Mouse (Mus musculus): Measurements from ENCODE around the gene Cnga4. TPM values are rescaled to one million over a fixed set of nuclear protein-coding genes. Genes with fewer than 3 reads are reported as not detected.

Gene Cnga4
- total and polyA plus RNA-seq, 3 experiments: not detected

- TF ChIP-seq ZNF384 (IDR thresholded peaks at IDR 0.05; ENCODE audit: low read depth, low read length): peak; percentile 94
- TF ChIP-seq CHD1 (IDR thresholded peaks at IDR 0.05; ENCODE audit: low read depth, low read length): no peak
- no peak for TF ChIP-seq KAT2A (conservative IDR thresholded peaks at IDR 0.05; ENCODE audit: low read depth, low read length)
These were observed 5.1 kb upstream of the Cnga4 start (continued) for GRCm38 (mm10) chr7:105399058-105399934.

GRCm38 (mm10) chr7:105399935-105400624 is 4.3 kb upstream of the Cnga4 start, which contains the start of gene Fam160a2:
Fam160a2 (minus strand) TSS chr7:105400054.
- peak; percentile 98 for DNase-seq (ENCODE audit: low read depth, low spot score)
- H3K4me3 ChIP-seq (ENCODE audit: control insufficient read depth in 1 of 2, insufficient read depth in 1 of 2, low read depth in 2 of 2, low read length in 2 of 2): peak within 1 kb of the TSS; percentile 77 to 88
- peak within 1 kb of the TSS; percentile 58 for H3K27ac ChIP-seq (ENCODE audit: control insufficient read depth, low read depth, low read length)
- H3K27me3 ChIP-seq (ENCODE audit: control insufficient read depth in 1 of 2, insufficient read depth in 2 of 2, low read length in 2 of 2): no peaks in the 10 kb centered on the region
- TF ChIP-seq MXI1 (IDR thresholded peaks at IDR 0.05; ENCODE audit: low read depth, low read length): peak; percentile 85
- TF ChIP-seq HCFC1 (IDR thresholded peaks at IDR 0.05; ENCODE audit: low read depth, low read length): peak; percentile 73
- no peak for TF ChIP-seq POLR2AphosphoS2 (IDR thresholded peaks at IDR 0.05; ENCODE audit: low read length)
- TF ChIP-seq ELF1 (IDR thresholded peaks at IDR 0.05; ENCODE audit: low read depth, low read length): peak; percentile 48; the same call in 1 of the 2 replicates
- TF ChIP-seq RCOR1 (IDR thresholded peaks at IDR 0.05; ENCODE audit: low read depth, low read length): no peak
- TF ChIP-seq ZC3H11A (IDR thresholded peaks at IDR 0.05; ENCODE audit: low read depth, low read length): no peak
- no peak for TF ChIP-seq ZNF384 (IDR thresholded peaks at IDR 0.05; ENCODE audit: low read depth, low read length)
- TF ChIP-seq CHD1 (IDR thresholded peaks at IDR 0.05; ENCODE audit: low read depth, low read length): no peak
- peak; percentile 37; the same call in 1 of the 2 replicates for TF ChIP-seq MAX (IDR thresholded peaks at IDR 0.05; ENCODE audit: low read length)
- TF ChIP-seq SMC3 (IDR thresholded peaks at IDR 0.05; ENCODE audit: low read depth, low read length): no peak
- TF ChIP-seq MAZ (IDR thresholded peaks at IDR 0.05; ENCODE audit: low read depth, low read length): peak; percentile 92; the same call in 1 of the 2 replicates
- TF ChIP-seq SIN3A (IDR thresholded peaks at IDR 0.05; ENCODE audit: low read length): 0 out of 2 replicates have a peak, but pooled peaks have one; percentile 61
- no peak for TF ChIP-seq TAL1 (IDR thresholded peaks at IDR 0.05; ENCODE audit: low read length)
- TF ChIP-seq POLR2A (IDR thresholded peaks at IDR 0.05; ENCODE audit: control insufficient read depth in 1 of 2, insufficient read depth in 1 of 2, low read depth in 1 of 2, low read length in 2 of 2, poor library complexity in 1 of 2): peak in 1 of 2 experiments; percentile 20; a peak in 1 of 4 replicates
- TF ChIP-seq ZMIZ1 (IDR thresholded peaks at IDR 0.05; ENCODE audit: low read depth, low read length): no peak
- no peak for TF ChIP-seq KAT2A (conservative IDR thresholded peaks at IDR 0.05; ENCODE audit: low read depth, low read length)
- no peak for TF ChIP-seq USF2 (IDR thresholded peaks at IDR 0.05; ENCODE audit: borderline replicate concordance in 1 of 2, insufficient read depth in 1 of 2, low read depth in 1 of 2, low read length in 2 of 2)
- TF ChIP-seq NRF1 (IDR thresholded peaks at IDR 0.05; ENCODE audit: insufficient read depth, low read depth, low read length, poor library complexity, severe bottlenecking): peak; percentile 66
- no peak for TF ChIP-seq GABPA (IDR thresholded peaks at IDR 0.05; ENCODE audit: low read depth, low read length)
- TF ChIP-seq TCF12 (IDR thresholded peaks at IDR 0.05; ENCODE audit: low read depth, low read length): no peak; the same call in 1 of the 2 replicates
- no peak for TF ChIP-seq MYC (IDR thresholded peaks at IDR 0.05; ENCODE audit: low read depth, low read length)
- H3K4me1 ChIP-seq (ENCODE audit: control insufficient read depth in 1 of 2, insufficient read depth in 2 of 2, low read length in 2 of 2): peaks cover 0 to 11% of the 10 kb centered on the region in 2 experiments; a peak in 2 of 4 replicates
- no peaks in the 10 kb centered on the region for H3K9me3 ChIP-seq (replicated peaks; ENCODE audit: insufficient read depth, low read length)
- no peaks in the 10 kb centered on the region; the same call in 1 of the 2 replicates for H3K79me2 ChIP-seq (ENCODE audit: control insufficient read depth, insufficient read depth, low read length, poor library complexity)
- H3K9ac ChIP-seq (ENCODE audit: control insufficient read depth, low read depth, low read length, poor library complexity, severe bottlenecking): peak within 1 kb of the TSS; percentile 78
- H3K36me3 ChIP-seq (ENCODE audit: control insufficient read depth in 1 of 2, insufficient read depth in 2 of 2, low read length in 2 of 2): peaks cover 0 to 23% of the 10 kb centered on the region in 2 experiments; a peak in 2 of 4 replicates

Data from MEL (cell line).